ENCODE assay signal across 8 mouse cellular contexts in genomic region chr5:53591683-53592050, GRCm38 (mm10).
DNase-seq lines count a peak whose midpoint lies in the region; ATAC-seq and TF ChIP-seq lines count a peak whose summit lies in the region.

No protein-coding gene starts in this region.

- peak overlapping the region; percentile 100 for H3K4me2 ChIP-seq in kidney, postnatal 0 days (ENCODE audit: low read length)
- H3K4me2 ChIP-seq in hindbrain, embryonic 14.5 days (replicated peaks) = peak overlapping the region; percentile 74
- H3K4me2 ChIP-seq in midbrain, embryonic 16.5 days (ENCODE audit: low read length) = peak overlapping the region; percentile 70

- TF ChIP-seq CTCF in kidney, postnatal 0 days (IDR thresholded peaks at IDR 0.05; ENCODE audit: low read depth) = no peak; the same call in 1 of the 2 replicates
- TF ChIP-seq CTCF in bone marrow, adult 2 months (IDR thresholded peaks at IDR 0.05; ENCODE audit: control insufficient read depth, insufficient read depth, low read length) = no peak

- peak overlapping the region; percentile 99; the same call in 1 of the 2 replicates for H3K27ac ChIP-seq in kidney, postnatal 0 days
- H3K27ac ChIP-seq in bone marrow, adult 2 months (ENCODE audit: control insufficient read depth, insufficient read depth, low read depth, low read length, poor library complexity) = no peak overlapping the region; the same call in 1 of the 2 replicates
- H3K27ac ChIP-seq in hindbrain, embryonic 14.5 days = peak overlapping the region; percentile 93
- H3K27ac ChIP-seq in midbrain, embryonic 16.5 days (ENCODE audit: low read length) = peak overlapping the region; percentile 94

- TF ChIP-seq POLR2A in bone marrow, adult 2 months (IDR thresholded peaks at IDR 0.05; ENCODE audit: borderline replicate concordance, control insufficient read depth, low read depth, low read length) = no peak

- WGBS in kidney, postnatal 0 days = 2% methylated on average over 8 of the region's 8 CpGs
- WGBS in bone marrow, adult 2 months = 7% methylated on average over 8 of the region's 8 CpGs
- 1% methylated on average over 8 of the region's 8 CpGs for WGBS in hindbrain, embryonic 14.5 days
- WGBS in midbrain, embryonic 16.5 days = under 1% methylated on average over 8 of the region's 8 CpGs

- no peak for ATAC-seq in kidney, postnatal 0 days (replicated peaks; ENCODE audit: low FRiP score, low read depth)
- no peak for ATAC-seq in hindbrain, embryonic 14.5 days (ENCODE audit: low FRiP score)
- ATAC-seq in midbrain, embryonic 16.5 days = no peak

- 0 out of 2 replicates have a peak, but pooled peaks cover 8% of the 10 kb centered on the region for H3K4me1 ChIP-seq in kidney, postnatal 0 days (replicated peaks; ENCODE audit: insufficient read depth, low read length)
- peaks cover 2% of the 10 kb centered on the region; the same call in 1 of the 2 replicates for H3K4me1 ChIP-seq in bone marrow, adult 2 months (ENCODE audit: control insufficient read depth, insufficient read depth, low read length)
- peaks cover 27% of the 10 kb centered on the region for H3K4me1 ChIP-seq in hindbrain, embryonic 14.5 days (replicated peaks; ENCODE audit: control insufficient read depth, insufficient read depth, low read length)
- peaks cover 29% of the 10 kb centered on the region for H3K4me1 ChIP-seq in midbrain, embryonic 16.5 days (ENCODE audit: control insufficient read depth, insufficient read depth, low read length)

- H3K36me3 ChIP-seq in kidney, postnatal 0 days (ENCODE audit: insufficient read depth, low read length) = no peaks in the 10 kb centered on the region
- no peaks in the 10 kb centered on the region for H3K36me3 ChIP-seq in hindbrain, embryonic 14.5 days (replicated peaks; ENCODE audit: control insufficient read depth, insufficient read depth)
- no peaks in the 10 kb centered on the region for H3K36me3 ChIP-seq in midbrain, embryonic 16.5 days (ENCODE audit: control insufficient read depth, insufficient read depth, low read length)

- DNase-seq in kidney, postnatal 0 days (ENCODE audit: low spot score) = no peak
- no peak for DNase-seq in kidney, adult 8-10 months
- no peak for DNase-seq in hindbrain, embryonic 14.5 days (ENCODE audit: low spot score)
- no peak for DNase-seq in right cerebral cortex, postnatal 25 days
- DNase-seq in adrenal gland, adult 8-10 months = no peak
- DNase-seq in adipocyte (ENCODE audit: low spot score) = no peak

- peak overlapping the region; percentile 84 for H3K4me3 ChIP-seq in kidney, postnatal 0 days (replicated peaks; ENCODE audit: low read depth, low read length)
- H3K4me3 ChIP-seq in bone marrow, adult 2 months (replicated peaks; ENCODE audit: control insufficient read depth, low read depth, low read length) = peak overlapping the region; percentile 82
- peak overlapping the region; percentile 89 for H3K4me3 ChIP-seq in hindbrain, embryonic 14.5 days (replicated peaks; ENCODE audit: low read length)
- peak overlapping the region; percentile 74 for H3K4me3 ChIP-seq in midbrain, embryonic 16.5 days (ENCODE audit: low read depth, low read length)

- H3K9ac ChIP-seq in kidney, postnatal 0 days (ENCODE audit: low read depth, low read length) = peak overlapping the region; percentile 97
- peak overlapping the region; percentile 96 for H3K9ac ChIP-seq in hindbrain, embryonic 14.5 days
- peak overlapping the region; percentile 80 for H3K9ac ChIP-seq in midbrain, embryonic 16.5 days (ENCODE audit: low read depth, low read length)

- no peaks in the 10 kb centered on the region for H3K9me3 ChIP-seq in kidney, postnatal 0 days (replicated peaks; ENCODE audit: low read length)
- no peaks in the 10 kb centered on the region for H3K9me3 ChIP-seq in hindbrain, embryonic 14.5 days (ENCODE audit: control insufficient read depth, low read length)
- no peaks in the 10 kb centered on the region for H3K9me3 ChIP-seq in midbrain, embryonic 16.5 days (replicated peaks; ENCODE audit: control insufficient read depth, low read length, poor library complexity, severe bottlenecking)

- no peaks in the 10 kb centered on the region for H3K27me3 ChIP-seq in kidney, postnatal 0 days (ENCODE audit: insufficient read depth, low read length)
- no peaks in the 10 kb centered on the region for H3K27me3 ChIP-seq in hindbrain, embryonic 14.5 days (ENCODE audit: control insufficient read depth, insufficient read depth, low read length)
- H3K27me3 ChIP-seq in midbrain, embryonic 16.5 days (ENCODE audit: control insufficient read depth, insufficient read depth, low read depth, low read length) = no peaks in the 10 kb centered on the region
